Mouse (Mus musculus) adrenal gland, adult 8-10 months (tissue): ENCODE results near the gene Trim71. TPM values are rescaled to one million over a fixed set of nuclear protein-coding genes. Genes with fewer than 3 reads are reported as not detected.
"Not testable (repeated sequence)": the region's sequence is repeated elsewhere in the genome, so short reads cannot be mapped to it uniquely, and the experiment has no call there.

Experiments used
- DNase-seq: peaks from one replicate; pipeline ENCODE4 v3.0.0; 2022
- total RNA-seq, 4 experiments: library from RNA; stranded (reverse); gene quantifications; 2 replicates each; pipeline ENCODE4 v1.2.4; 2022

Gene Trim71
- total RNA-seq, 4 experiments from 2014 or later: 0.03 TPM; not detected in 3

DNA sequence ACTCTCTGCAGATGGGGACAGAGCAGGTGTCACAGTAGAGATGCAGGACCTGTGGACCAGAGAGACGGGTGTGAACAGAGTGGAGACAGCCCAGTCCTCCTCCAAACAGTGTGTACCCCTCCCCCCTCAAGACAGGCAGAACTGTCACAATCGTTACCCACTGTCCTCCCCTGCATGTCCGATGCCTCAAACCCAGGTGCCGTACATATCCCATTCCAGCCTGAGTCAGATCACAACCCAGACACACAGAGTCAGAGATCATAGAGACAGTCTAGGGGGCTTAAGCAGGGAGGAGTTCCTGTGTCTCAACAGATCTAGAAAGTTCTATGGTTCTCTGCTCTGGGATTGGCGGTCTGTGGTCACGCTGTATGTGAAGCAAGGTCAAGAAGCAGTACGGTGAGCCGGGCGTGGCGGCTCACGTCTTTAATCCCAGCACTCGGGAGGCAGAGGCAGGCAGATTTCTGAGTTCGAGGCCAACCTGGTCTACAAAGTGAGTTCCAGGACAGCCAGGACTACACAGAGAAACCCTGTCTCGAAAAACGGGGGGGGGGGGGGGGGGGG, 39.0 kb downstream of the Trim71 start:
- DNase-seq: no peak

DNA sequence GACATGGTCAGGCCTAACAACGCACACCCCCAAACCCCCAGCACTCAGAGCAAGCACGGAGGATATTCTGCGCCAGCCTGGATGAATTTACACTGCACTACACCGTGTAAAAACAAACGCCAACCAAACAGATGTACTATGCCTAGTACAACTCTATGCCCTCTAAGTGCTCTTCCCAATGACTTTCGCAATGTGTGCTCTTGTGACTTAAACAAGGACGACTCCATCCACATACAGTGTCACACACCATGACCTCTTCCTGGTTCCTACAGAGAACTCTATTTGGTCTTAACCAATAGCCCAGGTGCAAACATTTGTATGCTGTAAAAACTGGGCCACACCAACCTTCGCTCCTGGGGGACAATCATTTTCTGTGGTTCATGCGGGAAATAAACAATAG, 41.7 kb downstream of the Trim71 start:
- DNase-seq: no peak

DNA sequence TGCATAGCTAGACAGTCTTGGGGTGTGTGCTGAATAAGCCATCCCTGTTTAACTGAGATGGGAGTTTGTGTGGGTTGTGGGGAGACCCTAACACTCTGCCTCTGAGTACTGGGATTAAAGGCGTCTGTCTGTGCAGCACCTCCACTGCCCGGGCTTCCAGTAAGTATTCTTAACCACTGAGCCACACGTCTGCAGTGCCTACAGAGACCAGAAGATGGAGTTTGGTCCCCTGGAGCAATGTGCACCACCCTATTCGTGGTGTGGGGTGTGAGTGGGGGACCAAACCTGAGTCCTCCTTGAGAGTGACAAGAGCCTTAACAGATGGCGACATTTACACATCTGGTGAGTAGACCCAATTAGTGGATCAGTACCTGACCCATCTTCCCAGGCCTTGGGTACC, 42.1 kb downstream of the Trim71 start:
- DNase-seq: no peak

DNA sequence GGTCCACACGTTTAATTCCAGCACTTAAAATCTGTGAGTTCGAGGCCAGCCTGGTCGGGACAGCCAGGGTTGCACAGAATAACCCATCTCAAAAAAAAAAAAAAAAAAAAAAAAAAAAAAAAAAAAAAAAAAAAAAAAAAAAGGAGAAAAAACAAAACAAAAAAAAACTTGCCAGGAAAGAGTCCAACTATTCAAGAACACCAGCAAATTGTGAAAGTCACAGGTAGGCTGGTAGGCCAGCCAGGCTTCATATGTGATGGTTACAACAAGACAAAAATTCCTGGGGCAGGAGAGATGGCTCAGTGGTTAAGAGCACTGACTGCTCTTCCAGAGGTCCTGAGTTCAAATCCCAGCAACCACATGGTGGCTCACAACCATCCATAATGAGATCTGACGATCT, 43.6 kb downstream of the Trim71 start:
- not testable (repeated sequence) for DNase-seq

DNA sequence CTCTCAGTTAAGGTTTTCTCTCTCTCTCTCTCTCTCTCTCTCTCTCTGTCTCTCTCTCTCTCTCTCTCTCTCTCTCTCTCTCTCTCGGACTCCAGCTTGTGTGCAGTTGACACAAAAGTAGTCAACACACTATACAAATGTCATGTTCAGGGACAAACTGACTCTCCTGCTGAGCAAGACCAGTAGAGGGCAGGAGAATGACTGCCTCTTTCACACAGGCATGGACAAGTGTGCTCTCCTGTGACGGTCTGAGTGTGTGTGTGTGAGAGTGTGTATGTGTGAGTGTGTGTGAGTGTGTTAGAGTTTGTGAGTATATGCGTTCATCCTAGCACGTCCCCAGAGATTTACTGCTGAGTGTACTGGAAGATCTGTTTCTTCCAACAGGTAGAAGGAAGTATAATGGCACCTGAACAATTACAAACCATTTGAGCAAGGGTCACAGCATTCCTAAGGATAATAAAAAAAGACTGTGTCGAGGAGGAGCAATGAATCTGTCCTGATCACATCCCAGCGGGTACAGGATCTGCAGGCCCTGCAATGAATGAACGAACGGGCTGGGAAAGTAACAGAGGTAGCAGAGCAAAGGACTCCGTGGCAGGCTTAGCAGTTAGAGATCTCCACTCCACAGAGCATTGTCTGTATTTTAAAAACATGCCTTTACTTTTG, 45.2 kb downstream of the Trim71 start:
- no peak for DNase-seq

DNA sequence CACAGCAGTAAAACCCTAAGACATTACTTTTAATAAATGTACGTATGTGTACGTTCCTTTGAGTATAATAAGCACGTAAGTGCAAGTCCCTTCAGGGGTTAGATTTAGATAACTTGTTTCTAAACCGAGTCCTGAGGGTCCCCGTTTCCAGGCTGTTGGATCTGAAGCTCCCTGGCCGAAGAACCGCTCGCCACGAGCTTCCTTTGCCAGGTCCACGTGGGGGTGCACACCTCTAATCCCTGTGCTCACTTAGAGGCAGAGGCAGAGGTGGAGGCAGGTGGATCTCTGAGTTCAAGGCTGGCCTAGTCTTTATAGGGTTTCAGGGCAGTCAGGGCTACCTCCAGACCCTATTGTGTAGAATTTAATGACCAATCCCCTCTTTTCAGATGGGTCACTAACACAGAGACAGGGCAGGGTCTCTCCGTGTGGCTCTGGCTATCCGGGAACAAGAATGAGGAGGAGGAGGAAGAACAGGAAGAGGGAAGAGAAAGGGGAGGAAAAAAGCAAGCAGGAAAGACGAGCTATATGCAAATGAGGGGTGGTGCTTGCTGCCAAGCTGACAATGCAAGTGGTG, 46.2 kb downstream of the Trim71 start:
- DNase-seq: no peak

DNA sequence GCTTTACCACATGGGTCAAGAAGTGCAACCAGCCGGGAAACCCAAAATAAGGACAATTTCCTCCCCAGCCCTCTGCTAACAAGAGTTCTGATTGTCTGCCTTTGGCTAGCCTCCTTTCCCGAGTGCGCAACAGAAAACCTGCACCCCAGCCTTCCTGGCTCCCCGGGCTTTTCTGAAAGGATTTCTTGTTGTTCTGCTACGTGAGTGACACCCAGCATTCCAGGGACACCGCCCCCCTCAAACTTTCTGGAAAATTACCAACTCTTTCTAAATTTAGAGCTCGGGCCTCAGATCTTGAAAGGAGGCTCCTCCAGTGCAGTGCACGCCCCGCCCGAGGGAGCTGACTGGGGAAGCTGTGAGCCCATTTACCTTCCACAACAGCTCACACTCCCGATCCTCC, 48.8 kb downstream of the Trim71 start, which contains the start of gene C130032M10Rik:
C130032M10Rik (plus strand) TSS at position 334 of the 400 bp plus-strand sequence.
- no peak for DNase-seq

DNA sequence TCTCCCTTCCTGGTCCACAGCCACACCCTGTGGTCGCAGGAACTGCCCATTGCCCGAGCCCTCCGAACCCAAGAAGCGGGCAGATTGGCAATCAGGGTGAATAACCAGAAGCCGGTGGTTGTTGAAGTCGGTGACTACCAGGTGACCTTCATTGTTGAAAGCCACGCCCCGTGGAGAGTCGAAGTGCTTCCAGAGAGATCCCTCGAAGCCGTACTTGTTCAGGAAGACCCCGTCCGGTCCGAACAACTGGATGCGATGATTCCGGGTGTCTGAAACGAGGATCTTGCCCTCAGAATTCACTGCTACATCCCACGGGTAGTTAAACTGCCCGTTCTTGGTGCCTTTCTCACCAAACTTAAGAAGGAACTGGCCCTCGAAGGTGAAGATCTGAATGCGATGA, 51.3 kb downstream of the Trim71 start:
- no peak for DNase-seq

DNA sequence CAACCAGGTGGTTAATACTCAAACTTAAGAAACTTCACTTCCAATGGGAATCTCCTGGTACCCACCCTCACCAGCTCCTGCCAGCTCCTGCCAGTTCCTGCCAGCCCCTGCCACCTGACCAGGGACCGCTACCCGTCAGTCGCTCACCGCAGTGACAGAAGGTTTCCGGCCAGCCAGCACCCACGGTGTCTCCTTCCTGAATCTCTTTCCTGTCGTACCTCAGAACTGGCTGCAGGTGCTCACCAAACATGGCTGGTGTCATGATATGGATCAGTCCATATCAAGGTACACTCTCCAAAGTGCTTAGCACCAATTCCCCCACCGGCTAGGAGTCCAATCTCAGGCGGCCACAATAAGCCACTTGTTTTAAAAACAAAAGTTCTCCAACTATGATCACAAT, 54.4 kb downstream of the Trim71 start:
- DNase-seq: no peak

DNA sequence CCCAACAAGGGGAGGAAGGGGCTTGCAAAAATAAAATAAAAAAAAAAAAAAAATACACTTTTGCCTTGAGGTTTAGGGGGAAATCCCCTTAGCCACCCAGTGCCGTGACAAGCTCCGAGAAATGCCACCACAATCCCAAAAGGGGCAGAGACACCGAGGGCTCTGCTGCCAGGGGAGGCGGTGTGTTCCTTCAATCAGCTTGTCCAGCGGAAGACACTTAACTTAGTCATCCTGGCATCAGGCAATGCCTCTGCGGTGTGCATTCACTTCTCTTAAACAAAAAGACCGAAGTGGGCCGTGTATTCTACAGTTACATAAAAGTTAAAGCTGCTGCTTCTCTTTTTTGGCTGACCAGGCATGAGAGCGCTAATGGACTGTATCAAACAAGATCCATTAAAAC, 56.7 kb downstream of the Trim71 start:
- no peak for DNase-seq

DNA sequence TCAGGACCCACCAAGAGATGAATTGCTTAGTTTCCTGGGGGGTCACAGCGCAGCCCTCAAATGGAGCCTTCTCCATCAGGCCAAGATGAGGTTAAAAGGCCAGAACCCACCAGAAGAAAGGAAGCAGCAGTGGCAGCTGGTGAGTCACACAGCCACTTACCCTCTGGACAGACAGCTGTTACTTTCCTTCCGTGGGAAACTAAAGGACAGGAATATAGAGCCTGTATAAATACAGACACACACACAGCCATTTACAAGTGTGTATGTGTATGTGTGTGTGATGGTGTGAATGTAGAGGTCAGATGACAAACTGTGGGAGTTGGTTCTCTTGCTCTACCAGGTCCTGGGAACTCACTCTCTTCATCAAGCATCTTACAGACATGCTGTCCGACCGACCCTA, 57.6 kb downstream of the Trim71 start:
- no peak for DNase-seq

DNA sequence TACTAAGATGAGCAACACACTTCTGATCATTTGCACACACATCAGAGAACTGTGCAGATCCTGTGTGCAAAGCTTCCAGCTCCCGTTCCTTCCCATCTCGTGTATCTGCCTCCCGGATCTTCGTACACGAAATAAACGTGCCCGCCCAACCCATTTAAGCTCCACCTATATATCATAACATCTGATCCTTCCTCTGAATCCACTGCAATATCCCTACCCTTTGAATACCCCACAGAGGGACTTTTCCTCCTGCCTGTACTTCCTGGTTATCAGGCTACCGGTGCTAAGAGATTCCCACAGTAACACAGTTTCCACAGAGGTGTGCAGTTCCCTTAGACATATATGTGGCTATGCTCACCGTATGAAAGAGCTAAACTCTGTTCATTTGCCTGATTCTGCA, 59.4 kb downstream of the Trim71 start, which contains the start of gene Ccr4:
Ccr4 (minus strand) TSS at position 101 of the 400 bp plus-strand sequence.
- no peak for DNase-seq

DNA sequence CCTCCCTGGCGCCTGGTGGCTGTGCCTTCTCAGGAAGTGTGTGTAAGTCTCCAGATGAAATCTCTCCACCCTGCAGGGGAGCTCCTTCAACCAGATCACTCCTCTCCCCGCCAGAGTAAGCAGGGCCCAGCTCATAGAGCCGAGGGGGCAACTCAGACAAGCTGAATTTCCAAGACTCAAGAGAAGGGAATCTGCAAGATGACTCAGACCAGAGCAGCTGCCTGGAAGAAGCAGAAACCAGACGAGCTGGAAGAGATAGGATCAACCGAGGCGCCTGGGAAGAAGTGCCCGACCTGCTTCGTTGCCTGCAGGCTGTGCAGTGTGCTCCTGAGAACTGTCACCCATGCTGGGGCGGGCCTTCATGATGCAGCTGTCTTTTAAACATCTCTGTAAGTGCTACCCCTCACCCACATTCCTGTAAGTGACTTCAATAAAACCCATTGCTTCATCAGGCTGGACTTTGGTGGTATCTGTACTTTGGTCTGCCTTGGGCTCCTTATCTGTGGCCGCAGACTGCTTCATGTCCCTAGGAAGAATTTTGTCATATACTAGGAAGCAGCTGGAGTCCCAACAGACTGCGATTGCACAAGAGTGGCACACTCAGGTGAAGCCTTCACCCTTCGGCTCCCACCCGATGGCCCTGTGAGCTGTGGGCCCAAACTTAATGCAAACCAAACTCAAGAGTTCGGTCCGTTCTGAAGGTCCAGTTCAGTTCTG, 61.3 kb downstream of the Trim71 start:
- DNase-seq: no peak

DNA sequence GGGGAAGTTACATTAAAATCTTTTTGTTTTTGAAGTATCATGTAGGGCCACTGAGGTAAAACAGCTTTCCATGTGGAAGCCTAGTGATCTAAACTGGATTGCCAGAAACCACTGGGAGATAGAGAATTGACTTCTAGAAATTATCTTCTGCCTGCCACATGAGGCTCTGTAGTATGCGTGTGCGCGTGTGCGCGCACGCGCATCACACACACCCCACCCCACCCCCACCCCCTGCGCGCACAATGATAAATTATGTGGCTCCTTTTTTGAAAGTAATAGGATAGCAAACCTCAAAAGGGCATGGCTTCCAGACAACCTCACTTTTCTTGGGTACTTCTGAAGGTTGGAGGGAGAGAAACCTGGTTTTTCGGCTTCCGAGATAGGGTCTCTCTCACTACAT, 62.3 kb downstream of the Trim71 start:
- no peak for DNase-seq

DNA sequence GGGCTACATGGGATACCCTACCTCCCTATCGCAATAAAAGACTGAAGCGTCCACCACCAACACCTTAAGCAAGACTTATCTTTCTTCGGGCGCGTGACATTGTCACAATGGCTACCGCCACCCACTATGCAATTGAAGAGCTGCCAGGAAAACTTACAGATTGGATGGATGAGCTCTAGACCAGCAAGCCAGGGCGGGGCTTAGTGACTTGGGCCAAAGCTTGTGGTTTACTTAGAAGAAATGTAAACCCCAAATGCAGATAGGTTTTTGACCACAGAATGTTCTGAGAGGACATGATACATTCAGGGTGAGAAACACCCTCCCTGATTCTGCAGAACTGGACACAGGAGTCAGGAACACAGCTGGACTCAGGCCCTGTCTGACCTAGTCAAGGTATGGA, 63.1 kb downstream of the Trim71 start:
- no peak for DNase-seq

DNA sequence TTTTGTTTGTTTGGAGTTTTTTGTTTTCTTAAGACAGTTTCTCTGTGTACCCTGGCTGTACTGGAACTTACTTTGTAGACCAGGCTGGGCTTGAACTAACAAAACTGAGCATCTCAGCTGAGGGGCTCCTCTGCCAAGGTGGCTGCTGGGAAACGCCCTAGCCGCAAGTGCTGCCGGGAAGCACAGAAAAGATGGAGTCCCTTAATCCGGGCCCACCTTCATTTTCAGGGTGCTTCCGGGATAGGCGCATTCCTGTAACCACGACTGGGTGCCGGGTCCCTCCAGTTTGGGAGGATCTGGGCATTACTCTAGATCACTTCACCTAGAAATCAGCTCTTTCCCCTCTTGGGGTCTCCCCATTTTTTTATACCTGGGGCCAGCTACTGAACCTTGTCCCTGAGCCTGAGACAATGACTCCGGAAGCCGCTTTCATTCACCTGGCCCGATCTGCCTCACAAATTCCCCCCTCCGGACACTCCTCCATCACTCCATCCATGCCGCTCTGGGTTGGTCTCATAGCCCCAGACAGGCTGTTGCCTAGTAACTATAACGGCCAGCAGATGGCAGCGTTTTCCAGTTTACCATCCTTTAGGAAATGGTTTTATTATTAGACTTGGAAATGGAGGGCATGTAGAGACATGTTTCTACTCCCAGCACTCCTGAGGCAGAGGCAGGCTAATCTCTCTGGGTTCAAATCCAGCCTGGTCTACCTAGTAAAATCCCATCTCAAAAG, 64.2 kb downstream of the Trim71 start:
- peak; percentile 26 for DNase-seq

DNA sequence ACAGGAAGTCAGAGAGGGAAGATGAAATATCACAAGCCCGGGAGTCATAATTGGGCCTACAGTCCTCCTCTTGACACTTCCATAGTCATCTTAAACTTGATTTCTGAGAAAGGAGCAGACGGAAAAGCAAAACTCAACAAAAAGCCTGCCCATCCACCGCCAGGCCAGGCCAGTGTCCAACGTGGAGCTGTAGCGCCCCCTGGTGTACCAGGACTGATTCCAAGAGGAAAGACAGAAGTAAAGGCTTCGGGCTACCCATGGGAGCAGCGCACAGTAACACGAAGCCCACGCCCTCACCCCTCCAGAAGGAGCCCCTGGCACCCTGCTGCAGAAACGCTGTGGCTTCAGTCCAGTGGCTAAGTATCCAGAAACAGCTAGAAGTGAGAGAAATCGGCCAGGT, 66.0 kb downstream of the Trim71 start:
- peak; percentile 45 for DNase-seq

DNA sequence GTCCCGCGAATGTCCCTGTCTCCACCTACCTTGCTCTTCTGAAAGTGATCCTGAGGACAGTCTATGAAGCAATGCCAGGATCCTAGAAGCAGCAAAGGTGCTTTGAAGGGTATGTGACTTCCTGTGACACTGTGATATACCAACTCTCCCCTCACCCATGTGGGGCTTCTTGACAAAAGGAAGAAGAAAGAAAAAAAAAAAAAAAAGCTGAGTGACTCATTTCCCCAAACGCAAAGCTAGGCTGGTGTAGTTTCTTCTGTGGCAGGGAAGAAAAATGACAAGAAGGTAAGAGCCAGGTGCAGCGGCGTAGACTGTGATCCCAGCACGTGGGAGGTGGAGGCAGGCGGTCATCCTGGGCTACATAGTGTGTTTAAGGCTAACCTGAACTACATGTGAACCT, 67.7 kb downstream of the Trim71 start:
- DNase-seq: no peak

DNA sequence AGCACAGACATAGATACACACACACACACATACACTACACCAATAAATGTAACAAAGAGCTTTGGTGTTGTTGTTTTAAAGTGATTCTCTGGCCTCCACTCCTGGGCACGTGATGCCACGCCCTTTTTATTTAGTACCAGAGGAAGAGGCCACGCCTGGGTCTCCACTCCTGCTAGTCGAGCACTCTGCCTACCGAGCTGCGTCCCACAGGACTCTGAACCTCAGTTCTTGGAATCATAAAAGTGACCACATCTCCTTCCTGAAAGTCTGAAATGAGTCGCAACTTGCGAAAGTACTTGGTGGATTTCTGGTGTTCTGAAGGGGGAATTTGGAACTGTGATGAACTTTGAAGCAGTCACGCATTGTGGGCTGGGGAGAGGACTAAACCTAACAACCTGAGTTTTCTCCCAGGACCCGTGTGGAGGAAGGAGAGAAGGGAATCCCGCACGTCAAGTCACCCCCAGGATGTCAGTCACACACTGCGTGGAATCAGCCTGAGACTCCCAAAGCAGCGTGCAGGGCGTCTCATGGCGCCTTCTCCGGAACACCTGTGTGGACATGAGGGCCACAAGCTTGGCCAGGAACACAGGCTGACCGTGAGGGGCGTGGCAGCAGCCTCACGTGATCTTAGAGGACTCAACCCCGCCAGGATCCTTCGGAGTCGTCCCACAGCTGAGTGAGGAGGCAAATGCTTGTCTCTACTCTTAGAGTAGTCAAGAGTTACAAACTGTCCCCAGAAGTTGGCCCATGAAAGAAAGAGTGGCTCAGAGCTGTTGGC, 76.5 kb downstream of the Trim71 start:
- no peak for DNase-seq

DNA sequence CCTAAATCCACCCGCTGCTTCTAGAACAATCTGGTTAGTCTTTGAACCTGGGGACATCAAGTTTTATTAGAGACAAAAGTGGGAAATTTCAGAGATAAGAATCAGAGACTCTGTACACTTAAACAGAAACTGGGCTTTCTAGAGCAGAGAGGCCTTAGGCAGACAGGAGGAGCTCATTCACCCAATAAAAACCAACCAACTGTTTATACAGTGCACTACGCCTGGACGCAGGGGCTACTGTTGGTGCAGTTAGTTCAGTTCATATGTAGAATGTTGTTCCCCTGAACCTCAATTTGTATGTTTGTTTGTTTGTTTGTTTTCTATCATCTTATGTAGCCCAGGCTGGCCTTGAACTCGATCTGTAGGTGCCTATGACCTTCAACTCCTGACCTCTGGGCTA, 77.4 kb downstream of the Trim71 start:
- no peak for DNase-seq

DNA sequence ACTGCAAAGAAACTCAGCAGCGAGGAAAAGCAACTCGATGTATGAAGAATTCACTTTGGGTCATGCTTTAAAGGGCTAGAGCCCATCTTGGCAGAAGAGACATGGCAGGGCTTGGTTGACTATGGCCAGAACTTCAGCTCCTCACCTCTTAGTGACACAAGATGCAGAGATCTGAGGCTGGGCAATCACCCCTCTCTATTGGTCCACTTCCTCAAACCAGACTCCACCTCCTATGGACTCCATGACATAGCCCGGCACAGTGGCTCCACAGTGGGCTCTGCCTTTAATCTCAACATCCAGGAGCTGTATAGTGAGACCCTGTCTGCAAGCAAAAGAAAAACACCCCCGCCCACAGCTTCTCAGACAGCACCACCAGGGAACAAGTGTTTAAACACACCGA, 79.4 kb downstream of the Trim71 start:
- DNase-seq: no peak

DNA sequence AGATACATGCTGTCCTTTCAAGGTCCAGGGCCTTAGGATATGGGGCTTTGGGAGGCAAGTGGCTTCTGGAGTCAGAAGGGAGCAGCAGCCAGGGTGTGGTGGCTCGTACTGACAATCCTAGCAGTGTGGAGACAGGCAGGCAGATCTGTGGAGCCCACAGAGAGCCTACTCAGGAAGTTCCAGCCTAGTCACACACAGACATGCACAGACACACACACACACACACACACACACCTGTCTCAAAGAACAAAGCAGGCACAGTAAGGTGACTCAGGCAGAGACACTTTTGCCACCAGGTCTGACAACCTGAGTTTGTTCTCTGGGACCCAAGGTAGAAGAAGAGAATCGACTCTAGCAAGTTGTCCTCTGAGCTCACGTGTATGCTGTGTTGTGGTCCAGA, 83.2 kb downstream of the Trim71 start:
- no peak for DNase-seq
